Mouse (Mus musculus): Measurements from ENCODE around the gene Ppm1d. TPM values are rescaled to one million over a fixed set of nuclear protein-coding genes. Genes with fewer than 3 reads are reported as not detected.

Gene Ppm1d
- polyA plus RNA-seq, 1 experiment = 7.5 TPM

- H3ac ChIP-seq (ENCODE audit: control insufficient read depth, insufficient read length, low read depth) = no peak overlapping the region
- no peaks in the 10 kb centered on the region for H3K79me3 ChIP-seq (ENCODE audit: low read depth)
- H3K27me3 ChIP-seq (ENCODE audit: control insufficient read depth, insufficient read depth, insufficient read length) = no peaks in the 10 kb centered on the region
- no peaks in the 10 kb centered on the region for H3K79me2 ChIP-seq (ENCODE audit: control insufficient read depth, insufficient read depth)
- no peak overlapping the region for H3K4me3 ChIP-seq (ENCODE audit: insufficient read depth, poor library complexity, severe bottlenecking)
- TF ChIP-seq MAX (IDR thresholded peaks at IDR 0.05) (no peak), CTCF (IDR thresholded peaks at IDR 0.05; ENCODE audit: control insufficient read depth, insufficient read depth, insufficient read length) (no peak), USF1 (IDR thresholded peaks at IDR 0.05; ENCODE audit: low read depth) (no peak), FOSL1 (IDR thresholded peaks at IDR 0.05; ENCODE audit: insufficient read depth, low read length, poor library complexity, severe bottlenecking) (no peak), MYOG (IDR thresholded peaks at IDR 0.05; ENCODE audit: control insufficient read depth, extremely low read depth, insufficient read length) (no peak), CEBPB (IDR thresholded peaks at IDR 0.05; ENCODE audit: low read depth) (no peak), MYOD1 (IDR thresholded peaks at IDR 0.05; ENCODE audit: control insufficient read depth, insufficient read length, low read depth) (no peak)
- H3K36me3 ChIP-seq (ENCODE audit: control insufficient read depth, insufficient read depth) = no peaks in the 10 kb centered on the region
Observed at GRCm38 (mm10) chr11:85275151-85275550, 35.9 kb upstream of the Ppm1d start.

- Histone ChIP-seq H3K79me3 (ENCODE audit: low read depth) (no peaks in the 10 kb centered on the region), H3K27me3 (ENCODE audit: control insufficient read depth, insufficient read depth, insufficient read length) (no peaks in the 10 kb centered on the region), H3ac (ENCODE audit: control insufficient read depth, insufficient read length, low read depth) (no peak overlapping the region), H3K36me3 (ENCODE audit: control insufficient read depth, insufficient read depth) (no peaks in the 10 kb centered on the region), H3K79me2 (ENCODE audit: control insufficient read depth, insufficient read depth) (no peaks in the 10 kb centered on the region), H3K4me3 (ENCODE audit: insufficient read depth, poor library complexity, severe bottlenecking) (no peak overlapping the region)
- no peak for TF ChIP-seq USF1 (IDR thresholded peaks at IDR 0.05; ENCODE audit: low read depth)
- TF ChIP-seq CEBPB (IDR thresholded peaks at IDR 0.05; ENCODE audit: low read depth) = no peak
Observed at GRCm38 (mm10) chr11:85277609-85278008, 33.4 kb upstream of the Ppm1d start.

GRCm38 (mm10) chr11:85278175-85278574 is 32.9 kb upstream of the Ppm1d start:
- no peak for TF ChIP-seq FOSL1 (IDR thresholded peaks at IDR 0.05; ENCODE audit: insufficient read depth, low read length, poor library complexity, severe bottlenecking)
- H3ac ChIP-seq (ENCODE audit: control insufficient read depth, insufficient read length, low read depth) = no peak overlapping the region
- no peaks in the 10 kb centered on the region for H3K79me2 ChIP-seq (ENCODE audit: control insufficient read depth, insufficient read depth)
- H3K27me3 ChIP-seq (ENCODE audit: control insufficient read depth, insufficient read depth, insufficient read length) = no peaks in the 10 kb centered on the region
- no peaks in the 10 kb centered on the region for H3K79me3 ChIP-seq (ENCODE audit: low read depth)
- no peak overlapping the region for H3K4me3 ChIP-seq (ENCODE audit: insufficient read depth, poor library complexity, severe bottlenecking)
- H3K36me3 ChIP-seq (ENCODE audit: control insufficient read depth, insufficient read depth) = no peaks in the 10 kb centered on the region

GRCm38 (mm10) chr11:85281219-85281878 is 29.7 kb upstream of the Ppm1d start:
- Histone ChIP-seq H3K79me3 (ENCODE audit: low read depth) (no peaks in the 10 kb centered on the region), H3K27me3 (ENCODE audit: control insufficient read depth, insufficient read depth, insufficient read length) (no peaks in the 10 kb centered on the region), H3K36me3 (ENCODE audit: control insufficient read depth, insufficient read depth) (no peaks in the 10 kb centered on the region), H3K4me3 (ENCODE audit: insufficient read depth, poor library complexity, severe bottlenecking) (no peak overlapping the region), H3K79me2 (ENCODE audit: control insufficient read depth, insufficient read depth) (no peaks in the 10 kb centered on the region), H3ac (ENCODE audit: control insufficient read depth, insufficient read length, low read depth) (no peak overlapping the region)
- TF ChIP-seq CTCF (IDR thresholded peaks at IDR 0.05; ENCODE audit: control insufficient read depth, insufficient read depth, insufficient read length) = no peak
- no peak for TF ChIP-seq CEBPB (IDR thresholded peaks at IDR 0.05; ENCODE audit: low read depth)
- no peak for TF ChIP-seq FOSL1 (IDR thresholded peaks at IDR 0.05; ENCODE audit: insufficient read depth, low read length, poor library complexity, severe bottlenecking)
- no peak for TF ChIP-seq MYOD1 (IDR thresholded peaks at IDR 0.05; ENCODE audit: control insufficient read depth, insufficient read length, low read depth)

GRCm38 (mm10) chr11:85297953-85298352 is 13.1 kb upstream of the Ppm1d start:
- H3K27me3 ChIP-seq (ENCODE audit: control insufficient read depth, insufficient read depth, insufficient read length) = no peaks in the 10 kb centered on the region
- H3K79me2 ChIP-seq (ENCODE audit: control insufficient read depth, insufficient read depth) = no peaks in the 10 kb centered on the region
- H3K79me3 ChIP-seq (ENCODE audit: low read depth) = no peaks in the 10 kb centered on the region
- H3K36me3 ChIP-seq (ENCODE audit: control insufficient read depth, insufficient read depth) = no peaks in the 10 kb centered on the region
- H3ac ChIP-seq (ENCODE audit: control insufficient read depth, insufficient read length, low read depth) = no peak overlapping the region
- H3K4me3 ChIP-seq (ENCODE audit: insufficient read depth, poor library complexity, severe bottlenecking) = no peak overlapping the region
- TF ChIP-seq MYOD1 (IDR thresholded peaks at IDR 0.05; ENCODE audit: control insufficient read depth, insufficient read length, low read depth) (no peak), USF1 (IDR thresholded peaks at IDR 0.05; ENCODE audit: low read depth) (no peak), MYOG (IDR thresholded peaks at IDR 0.05; ENCODE audit: control insufficient read depth, extremely low read depth, insufficient read length) (no peak), FOSL1 (IDR thresholded peaks at IDR 0.05; ENCODE audit: insufficient read depth, low read length, poor library complexity, severe bottlenecking) (no peak), MAX (IDR thresholded peaks at IDR 0.05) (no peak), CEBPB (IDR thresholded peaks at IDR 0.05; ENCODE audit: low read depth) (no peak), CTCF (IDR thresholded peaks at IDR 0.05; ENCODE audit: control insufficient read depth, insufficient read depth, insufficient read length) (no peak)

- TF ChIP-seq CTCF (IDR thresholded peaks at IDR 0.05; ENCODE audit: control insufficient read depth, insufficient read depth, insufficient read length) (no peak), CEBPB (IDR thresholded peaks at IDR 0.05; ENCODE audit: low read depth) (no peak), MAX (IDR thresholded peaks at IDR 0.05) (no peak), MYOG (IDR thresholded peaks at IDR 0.05; ENCODE audit: control insufficient read depth, extremely low read depth, insufficient read length) (no peak), USF1 (IDR thresholded peaks at IDR 0.05; ENCODE audit: low read depth) (no peak), FOSL1 (IDR thresholded peaks at IDR 0.05; ENCODE audit: insufficient read depth, low read length, poor library complexity, severe bottlenecking) (no peak)
- Histone ChIP-seq H3ac (ENCODE audit: control insufficient read depth, insufficient read length, low read depth) (no peak overlapping the region), H3K79me2 (ENCODE audit: control insufficient read depth, insufficient read depth) (no peaks in the 10 kb centered on the region), H3K79me3 (ENCODE audit: low read depth) (no peaks in the 10 kb centered on the region), H3K36me3 (ENCODE audit: control insufficient read depth, insufficient read depth) (no peaks in the 10 kb centered on the region), H3K27me3 (ENCODE audit: control insufficient read depth, insufficient read depth, insufficient read length) (no peaks in the 10 kb centered on the region), H3K4me3 (ENCODE audit: insufficient read depth, poor library complexity, severe bottlenecking) (no peak overlapping the region)
Observed at GRCm38 (mm10) chr11:85299880-85300279, 11.2 kb upstream of the Ppm1d start.
